Mouse (Mus musculus) hindbrain, embryonic 16.5 days (tissue): Measurements from ENCODE around the gene Cds2. TPM values are rescaled to one million over a fixed set of nuclear protein-coding genes. Genes with fewer than 3 reads are reported as not detected.
"Not testable (repeated sequence)": the region's sequence is repeated elsewhere in the genome, so short reads cannot be mapped to it uniquely, and the experiment has no call there.

ENCODE experiments used
- ATAC-seq: fragments of 200-750 bp; cut with Nextera tagmentation; 2 replicates; pipeline ENCODE4 v1.8.0; 2017; ENCODE audit warnings: moderate TSS enrichment, moderate library complexity
- H3K27ac ChIP-seq: fragments of 300-500 bp; sonication (generic); 2 replicates; pipeline ENCODE4 v1.5.1; 2014; ENCODE audit warnings: low read depth, mild to moderate bottlenecking, control low read depth, low read length, moderate library complexity
- H3K27me3 ChIP-seq: fragments of 300-500 bp; sonication (generic); replicated peaks from 2 replicates; pipeline ENCODE4 v1.6.1; 2014; ENCODE audit warnings: low read length; ENCODE audit not compliant: control insufficient read depth, insufficient read depth
- H3K36me3 ChIP-seq: fragments of 300-500 bp; sonication (generic); 2 replicates; pipeline ENCODE4 v1.6.1; 2014; ENCODE audit warnings: mild to moderate bottlenecking, low read length, moderate library complexity, mixed read lengths; ENCODE audit not compliant: control insufficient read depth, insufficient read depth
- H3K4me1 ChIP-seq: fragments of 300-500 bp; sonication (generic); 2 replicates; pipeline ENCODE4 v1.6.1; 2014; ENCODE audit warnings: low read depth, low read length; ENCODE audit not compliant: control insufficient read depth, insufficient read depth
- H3K4me2 ChIP-seq: fragments of 300-500 bp; sonication (generic); 2 replicates; pipeline ENCODE4 v1.6.1; 2014; ENCODE audit warnings: mild to moderate bottlenecking, low read length, control low read depth, moderate library complexity
- H3K4me3 ChIP-seq: fragments of 300-500 bp; sonication (generic); 2 replicates; pipeline ENCODE4 v1.5.1; 2014; ENCODE audit warnings: mild to moderate bottlenecking, low read length, control low read depth, moderate library complexity
- H3K9ac ChIP-seq: fragments of 300-500 bp; sonication (generic); 2 replicates; pipeline ENCODE4 v1.6.1; 2014; ENCODE audit warnings: low read depth, mild to moderate bottlenecking, control low read depth, low read length, moderate library complexity
- H3K9me3 ChIP-seq: fragments of 300-500 bp; sonication (generic); 2 replicates; pipeline ENCODE4 v1.6.1; 2014; ENCODE audit warnings: mild to moderate bottlenecking, low read length, moderate library complexity; ENCODE audit not compliant: control insufficient read depth
- WGBS: fragments of 180-500 bp; shearing (Covaris S2); extraction: QIAGEN DNeasy Blood & Tissue Kit; methylation state at CpG from one replicate; pipeline ENCODE4 v1.1.7; 2014; 5-methylcytosine and 5-hydroxymethylcytosine counted together
- polyA plus RNA-seq: library from polyadenylated mRNA; unstranded; fragments of >200 nt; fragmentation: Nextera tagmentation; extraction: Ambion mirVana; gene quantifications from 2 replicates; pipeline ENCODE4 v1.2.1, GENCODE M21; 2015

The Cds2 gene
- polyA plus RNA-seq = 46.2 and 46.3 TPM in 2 replicates

DNA sequence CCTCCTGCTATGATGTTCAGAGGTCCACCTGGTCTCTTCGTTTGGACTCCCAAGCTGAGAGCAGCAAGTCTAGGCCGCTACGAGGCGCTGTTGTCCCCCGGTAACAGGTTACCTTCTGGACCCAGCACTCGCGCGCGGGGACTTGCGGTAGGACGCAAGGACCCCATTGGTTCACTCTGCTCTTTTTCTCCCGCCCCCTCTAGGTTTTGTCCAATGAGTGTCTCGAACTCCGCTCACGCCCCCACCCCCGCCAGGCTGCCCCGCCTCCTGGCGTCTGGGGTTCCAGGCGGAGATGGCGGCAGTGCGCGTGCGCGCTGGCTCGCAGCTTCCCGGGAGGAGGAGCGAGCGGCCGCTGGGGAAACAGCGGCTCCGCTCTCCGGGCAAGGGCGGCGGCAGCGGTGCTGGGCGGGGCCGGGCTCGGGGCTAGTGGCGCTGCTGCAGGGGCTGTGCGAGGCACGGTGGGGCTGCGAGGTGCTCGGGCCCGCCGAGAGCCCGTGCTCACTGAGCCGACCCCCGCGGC, at the start of gene Cds2:
Gene Cds2 (plus strand): TSS at position 270 of the 520 bp plus-strand sequence.
- Histone ChIP-seq H3K36me3 (no peaks in the 10 kb centered on the region), H3K9me3 (no peaks in the 10 kb centered on the region), H3K4me3 (peak within 1 kb of the TSS; percentile 71), H3K9ac (peak within 1 kb of the TSS; percentile 83), H3K4me2 (peak within 1 kb of the TSS; percentile 64), H3K27me3 (no peaks in the 10 kb centered on the region), H3K27ac (peak within 1 kb of the TSS; percentile 83), H3K4me1 (peaks cover 12% of the 10 kb centered on the region)
- peak; percentile 98 for ATAC-seq
- WGBS = under 1% methylated on average over 32 of the region's 49 CpGs

GRCm38 (mm10) chr2:132221611-132222073, 41.3 kb upstream of the Cds2 start:
- WGBS = 72% methylated on average over 11 of the region's 11 CpGs
- Histone ChIP-seq H3K4me2 (no peak overlapping the region), H3K9me3 (no peaks in the 10 kb centered on the region), H3K4me3 (no peak overlapping the region), H3K9ac (no peak overlapping the region), H3K27me3 (no peaks in the 10 kb centered on the region), H3K36me3 (no peaks in the 10 kb centered on the region), H3K27ac (no peak overlapping the region), H3K4me1 (no peaks in the 10 kb centered on the region)
- no peak for ATAC-seq

- no peak overlapping the region for H3K27ac ChIP-seq
- H3K4me1 ChIP-seq = no peaks in the 10 kb centered on the region
- no peak overlapping the region for H3K4me2 ChIP-seq
- no peak overlapping the region for H3K9ac ChIP-seq
- ATAC-seq = no peak
- 89% methylated on average over 4 of the region's 4 CpGs for WGBS
- no peaks in the 10 kb centered on the region for H3K9me3 ChIP-seq
- no peaks in the 10 kb centered on the region for H3K27me3 ChIP-seq
- H3K4me3 ChIP-seq = no peak overlapping the region
- no peaks in the 10 kb centered on the region for H3K36me3 ChIP-seq
Observed at GRCm38 (mm10) chr2:132224359-132224758, 38.6 kb upstream of the Cds2 start.

DNA sequence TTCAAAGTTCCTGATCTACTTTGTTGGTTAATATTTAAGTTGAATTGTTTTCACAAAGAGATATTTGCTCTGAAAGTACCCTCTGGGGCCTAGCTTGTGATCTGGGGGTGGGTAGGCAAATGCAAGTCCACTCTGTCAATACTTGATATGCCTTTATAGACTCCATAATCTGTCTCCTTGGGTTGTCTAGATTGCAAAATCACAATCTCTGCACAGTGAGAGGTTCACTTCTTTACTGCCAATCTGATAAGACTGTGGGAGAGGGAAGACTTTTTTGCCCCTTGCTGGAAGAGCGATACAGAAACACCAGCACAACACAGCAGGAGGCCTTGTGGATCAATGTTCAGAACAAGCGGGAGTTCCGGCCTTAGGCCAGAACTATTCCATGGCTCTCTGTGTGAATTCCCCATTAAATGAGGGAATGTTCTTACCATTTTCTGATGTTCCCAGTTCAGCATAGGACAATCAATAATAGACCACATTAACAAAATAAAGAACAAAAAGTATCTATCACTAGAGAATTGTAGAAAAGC, 30.5 kb upstream of the Cds2 start:
- 72% methylated on average over 3 of the region's 3 CpGs for WGBS
- ATAC-seq = no peak
- no peaks in the 10 kb centered on the region for H3K27me3 ChIP-seq

DNA sequence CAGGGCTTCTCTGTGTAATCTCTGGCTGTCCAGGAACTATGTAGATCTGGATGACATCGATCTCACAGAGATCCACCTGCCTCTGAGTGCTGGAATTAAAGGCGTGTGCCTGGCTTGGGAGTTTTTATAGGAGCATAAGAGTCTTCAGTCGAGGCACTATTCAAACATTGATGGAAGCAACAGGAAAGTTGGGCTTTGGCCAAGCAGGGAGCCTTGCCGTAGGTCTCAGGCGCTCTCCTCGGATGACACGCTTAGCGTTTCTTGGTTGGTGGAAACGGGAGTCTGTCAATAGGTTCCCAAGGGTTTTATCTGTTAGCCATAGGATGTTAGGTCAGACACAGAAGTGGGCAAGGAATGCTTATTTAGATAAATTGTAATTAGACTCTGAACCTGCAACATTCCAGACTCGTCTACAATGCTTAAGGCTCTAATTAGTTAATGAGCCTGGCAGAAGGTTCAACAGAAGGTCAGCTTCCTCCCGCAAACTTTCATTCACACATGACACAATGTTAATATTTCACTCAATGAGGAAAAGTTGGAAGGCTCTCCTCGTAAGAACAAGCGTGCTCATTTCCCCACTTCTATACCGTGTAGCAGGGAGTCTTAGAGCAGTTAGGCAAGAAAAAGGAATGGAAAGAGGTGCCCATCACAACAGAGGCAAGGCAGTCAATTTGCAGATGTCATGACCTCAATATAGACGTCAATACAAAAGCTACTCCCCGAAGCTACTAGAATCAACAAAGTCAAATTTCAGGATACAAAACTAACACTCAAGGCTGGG, 28.8 kb upstream of the Cds2 start:
- Histone ChIP-seq H3K9ac (no peak overlapping the region), H3K9me3 (no peaks in the 10 kb centered on the region), H3K4me3 (no peak overlapping the region), H3K4me2 (no peak overlapping the region), H3K27ac (no peak overlapping the region), H3K36me3 (no peaks in the 10 kb centered on the region), H3K4me1 (no peaks in the 10 kb centered on the region), H3K27me3 (no peaks in the 10 kb centered on the region)
- WGBS = 73% methylated on average over 16 of the region's 16 CpGs
- ATAC-seq = no peak

More for the DNA sequence above, 30.5 kb upstream of the Cds2 start:
- Histone ChIP-seq H3K36me3 (no peaks in the 10 kb centered on the region), H3K9me3 (no peaks in the 10 kb centered on the region), H3K9ac (no peak overlapping the region), H3K27ac (no peak overlapping the region), H3K4me1 (no peaks in the 10 kb centered on the region), H3K4me2 (no peak overlapping the region), H3K4me3 (no peak overlapping the region)

DNA sequence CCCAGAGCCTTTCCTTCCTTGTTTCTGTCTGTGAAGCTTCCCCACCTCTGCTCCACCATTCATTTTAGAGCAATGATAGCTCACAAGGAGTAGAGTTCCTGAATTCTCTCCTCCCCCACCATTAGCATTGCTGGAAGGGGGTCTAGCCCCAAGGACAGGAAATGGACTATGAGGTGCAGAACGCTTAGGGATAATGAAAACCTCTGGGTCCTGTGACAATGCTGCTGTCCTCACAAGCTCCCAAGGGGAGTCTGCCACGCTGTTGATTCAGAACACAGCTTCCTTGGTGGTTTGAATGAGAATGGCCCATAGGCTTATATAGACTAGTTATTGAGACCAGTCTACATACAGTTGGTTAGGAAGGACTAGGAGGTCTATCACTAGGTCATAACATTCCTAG, 27.7 kb upstream of the Cds2 start:
- WGBS = 55% methylated on average over 2 of the region's 2 CpGs
- Histone ChIP-seq H3K27ac (no peak overlapping the region), H3K4me1 (no peaks in the 10 kb centered on the region), H3K27me3 (no peaks in the 10 kb centered on the region), H3K4me3 (no peak overlapping the region), H3K9ac (no peak overlapping the region), H3K4me2 (no peak overlapping the region), H3K9me3 (no peaks in the 10 kb centered on the region), H3K36me3 (no peaks in the 10 kb centered on the region)
- no peak for ATAC-seq

- no peaks in the 10 kb centered on the region for H3K36me3 ChIP-seq
- H3K4me1 ChIP-seq = no peaks in the 10 kb centered on the region
- no peak for ATAC-seq
- no peak overlapping the region for H3K9ac ChIP-seq
- 84% methylated on average over 7 of the region's 7 CpGs for WGBS
- no peaks in the 10 kb centered on the region for H3K9me3 ChIP-seq
- no peak overlapping the region for H3K4me3 ChIP-seq
- no peaks in the 10 kb centered on the region for H3K27me3 ChIP-seq
- no peak overlapping the region for H3K27ac ChIP-seq
- no peak overlapping the region for H3K4me2 ChIP-seq
Observed at GRCm38 (mm10) chr2:132235975-132236374, 27.0 kb upstream of the Cds2 start.

- H3K9me3 ChIP-seq, ATAC-seq, H3K27me3 ChIP-seq, H3K36me3 ChIP-seq, H3K9ac ChIP-seq, H3K27ac ChIP-seq, H3K4me1 ChIP-seq, H3K4me2 ChIP-seq, H3K4me3 ChIP-seq: not testable (repeated sequence)
- 93% methylated on average over 3 of the region's 3 CpGs for WGBS
Observed at GRCm38 (mm10) chr2:132239434-132239833, 23.5 kb upstream of the Cds2 start.

- H3K9ac ChIP-seq, H3K4me1 ChIP-seq, H3K4me2 ChIP-seq, H3K9me3 ChIP-seq, H3K27ac ChIP-seq, H3K36me3 ChIP-seq, H3K4me3 ChIP-seq, H3K27me3 ChIP-seq: not testable (repeated sequence)
- peak; percentile 48; the same call in 1 of the 2 replicates for ATAC-seq
- whole genome bisulfite sequencing = 16% methylated on average over 5 of the region's 10 CpGs
Observed at GRCm38 (mm10) chr2:132240457-132240856, 22.5 kb upstream of the Cds2 start.
